Mouse (Mus musculus) forebrain, embryonic 13.5 days (tissue): ENCODE results near the gene Yae1d1. TPM values are rescaled to one million over a fixed set of nuclear protein-coding genes. Genes with fewer than 3 reads are reported as not detected.
"Not testable (repeated sequence)": the region's sequence is repeated elsewhere in the genome, so short reads cannot be mapped to it uniquely, and the experiment has no call there.

Experiments
- ATAC-seq: fragments of 200-750 bp; cut with Nextera tagmentation; 2 replicates; pipeline ENCODE4 v1.8.0; 2017
- H3K27ac ChIP-seq: fragments of 300-500 bp; sonication (generic); 2 replicates; pipeline ENCODE4 v1.5.1; 2015; ENCODE audit warnings: inconsistent platforms, mild to moderate bottlenecking, moderate library complexity
- H3K27me3 ChIP-seq: fragments of 300-500 bp; sonication (generic); 2 replicates; pipeline ENCODE4 v1.6.1; 2015; ENCODE audit warnings: mild to moderate bottlenecking, inconsistent platforms
- H3K36me3 ChIP-seq: fragments of 300-500 bp; sonication (generic); 2 replicates; pipeline ENCODE4 v1.6.1; 2015; ENCODE audit warnings: mild to moderate bottlenecking, inconsistent platforms; ENCODE audit not compliant: poor library complexity, severe bottlenecking
- H3K4me1 ChIP-seq: fragments of 300-500 bp; sonication (generic); 2 replicates; pipeline ENCODE4 v1.6.1; 2015; ENCODE audit warnings: inconsistent platforms
- H3K4me2 ChIP-seq: fragments of 300-500 bp; sonication (generic); 2 replicates; pipeline ENCODE4 v1.6.1; 2015; ENCODE audit warnings: inconsistent platforms, mild to moderate bottlenecking, moderate library complexity
- H3K4me3 ChIP-seq: fragments of 300-500 bp; sonication (generic); 2 replicates; pipeline ENCODE4 v1.5.1; 2015; ENCODE audit warnings: mild to moderate bottlenecking, inconsistent platforms
- H3K9ac ChIP-seq: fragments of 300-500 bp; sonication (generic); 2 replicates; pipeline ENCODE4 v1.6.1; 2015; ENCODE audit warnings: mild to moderate bottlenecking, inconsistent platforms
- H3K9me3 ChIP-seq: fragments of 300-500 bp; sonication (generic); replicated peaks from 2 replicates; pipeline ENCODE4 v1.6.1; 2016; ENCODE audit warnings: inconsistent platforms
- WGBS: fragments of 180-500 bp; shearing (Covaris S2); methylation state at CpG from one replicate; pipeline ENCODE4 v1.1.7; 2015; 5-methylcytosine and 5-hydroxymethylcytosine counted together
- polyA plus RNA-seq: library from polyadenylated mRNA; unstranded; fragments of >200 nt; fragmentation: Nextera tagmentation; extraction: Ambion mirVana; gene quantifications from 2 replicates; pipeline ENCODE4 v1.2.1, GENCODE M21; 2015

The Yae1d1 gene
- polyA plus RNA-seq, 1 experiment from 2014 or later = 119 TPM

DNA sequence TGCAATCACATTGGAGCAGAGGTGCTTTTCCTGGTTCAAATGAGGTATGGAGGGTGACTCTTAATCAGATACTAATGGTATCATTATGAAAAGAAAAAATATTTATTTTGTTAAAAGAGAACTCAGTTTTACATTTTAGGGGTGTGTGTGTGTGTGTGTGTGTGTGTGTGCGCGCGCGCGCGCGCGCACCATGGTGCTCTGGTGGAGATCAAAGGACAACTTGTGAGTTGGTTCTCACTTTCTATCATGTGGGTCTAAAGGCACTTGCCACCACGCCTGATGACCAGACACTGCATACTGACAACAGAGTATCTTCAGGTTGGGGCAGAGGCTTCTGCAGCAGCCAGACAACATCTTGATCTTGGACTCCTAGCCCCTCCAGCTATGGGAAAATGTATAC lies 18.4 kb downstream of the Yae1d1 start:
- no peak overlapping the region for H3K9ac ChIP-seq
- H3K4me1 ChIP-seq = no peaks in the 10 kb centered on the region
- H3K27me3 ChIP-seq = no peaks in the 10 kb centered on the region
- no peak overlapping the region for H3K27ac ChIP-seq
- 94% methylated on average over 9 of the region's 9 CpGs for WGBS
- no peak for ATAC-seq
- H3K36me3 ChIP-seq = no peaks in the 10 kb centered on the region
- no peak overlapping the region for H3K4me3 ChIP-seq
- 0 out of 2 replicates have a peak, but pooled peaks cover 3% of the 10 kb centered on the region for H3K9me3 ChIP-seq
- H3K4me2 ChIP-seq = no peak overlapping the region

GRCm38 (mm10) chr13:17960613-17961012 lies 32.5 kb downstream of the Yae1d1 start:
- H3K36me3 ChIP-seq = no peaks in the 10 kb centered on the region
- no peak overlapping the region for H3K4me2 ChIP-seq
- no peaks in the 10 kb centered on the region for H3K4me1 ChIP-seq
- WGBS = 82% methylated on average over 7 of the region's 7 CpGs
- no peak overlapping the region for H3K27ac ChIP-seq
- no peaks in the 10 kb centered on the region for H3K9me3 ChIP-seq
- ATAC-seq = no peak
- H3K4me3 ChIP-seq = no peak overlapping the region
- H3K9ac ChIP-seq = no peak overlapping the region
- H3K27me3 ChIP-seq = no peaks in the 10 kb centered on the region

DNA sequence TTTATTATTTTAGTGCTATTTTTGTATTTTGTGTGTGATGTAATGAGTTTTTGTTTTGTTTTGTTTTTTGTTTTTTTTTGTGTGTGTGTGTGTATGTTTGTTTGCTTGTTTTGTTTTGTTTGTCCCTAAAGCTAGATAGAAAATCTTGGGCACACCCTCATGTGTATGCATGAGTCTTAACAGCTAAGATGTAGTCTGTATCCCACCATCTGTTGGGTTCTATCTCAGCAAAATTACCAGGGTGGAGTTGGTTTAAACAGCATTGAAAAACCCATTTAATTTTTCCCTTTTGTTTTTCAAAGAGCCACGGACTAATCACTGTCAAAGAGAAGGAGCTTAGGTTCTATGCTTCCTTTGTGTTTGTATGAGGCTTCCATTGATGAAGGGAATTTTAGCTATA lies 38.9 kb downstream of the Yae1d1 start:
- 25% methylated on average over 1 of the region's 1 CpGs for WGBS
- Histone ChIP-seq H3K27ac (no peak overlapping the region), H3K4me2 (no peak overlapping the region), H3K9ac (no peak overlapping the region), H3K4me1 (no peaks in the 10 kb centered on the region), H3K36me3 (no peaks in the 10 kb centered on the region), H3K27me3 (no peaks in the 10 kb centered on the region), H3K4me3 (no peak overlapping the region), H3K9me3 (no peaks in the 10 kb centered on the region)
- ATAC-seq = peak; percentile 83

- not testable (repeated sequence) for H3K4me1 ChIP-seq, H3K9me3 ChIP-seq, H3K4me3 ChIP-seq, H3K27me3 ChIP-seq, H3K4me2 ChIP-seq, H3K9ac ChIP-seq, ATAC-seq, H3K27ac ChIP-seq, H3K36me3 ChIP-seq
- WGBS = 92% methylated on average over 8 of the region's 8 CpGs
These were observed 42.6 kb downstream of the Yae1d1 start for GRCm38 (mm10) chr13:17950581-17950980.

DNA sequence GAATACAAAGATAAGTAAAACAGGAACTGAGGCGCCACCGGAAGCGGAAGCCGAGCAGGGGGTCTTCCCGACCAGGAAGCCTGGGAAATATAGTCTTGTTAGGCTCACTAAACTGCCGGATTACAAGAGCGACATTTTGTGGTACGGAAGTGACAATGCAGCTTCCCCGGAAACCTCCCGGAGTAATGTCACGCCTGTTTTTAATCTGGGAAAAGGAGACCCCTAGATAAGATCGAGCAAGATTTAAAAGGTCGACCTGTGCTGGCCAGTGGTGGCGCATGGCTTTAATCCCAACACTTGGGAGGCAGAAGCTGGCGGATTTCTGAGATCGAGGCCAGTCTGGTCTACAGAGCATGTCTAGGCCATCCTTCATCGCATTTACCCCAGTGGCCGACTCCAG lies 43.6 kb downstream of the Yae1d1 start:
- Histone ChIP-seq H3K4me1 (no peaks in the 10 kb centered on the region; the same call in 1 of the 2 replicates), H3K4me3 (no peak overlapping the region), H3K27me3 (0 out of 2 replicates have a peak, but pooled peaks cover 2% of the 10 kb centered on the region), H3K4me2 (no peak overlapping the region), H3K36me3 (no peaks in the 10 kb centered on the region), H3K27ac (no peak overlapping the region), H3K9me3 (no peaks in the 10 kb centered on the region), H3K9ac (no peak overlapping the region)
- WGBS = 83% methylated on average over 18 of the region's 18 CpGs
- ATAC-seq = no peak

- Histone ChIP-seq H3K9ac (peak within 1 kb of the TSS; percentile 94), H3K4me2 (peak within 1 kb of the TSS; percentile 80), H3K9me3 (no peaks in the 10 kb centered on the region), H3K27ac (peak within 1 kb of the TSS; percentile 90), H3K4me1 (peaks cover 18% of the 10 kb centered on the region), H3K36me3 (no peaks in the 10 kb centered on the region), H3K27me3 (0 out of 2 replicates have a peak, but pooled peaks cover 2% of the 10 kb centered on the region), H3K4me3 (peak within 1 kb of the TSS; percentile 93)
- peak; percentile 100 for ATAC-seq
- WGBS = 10% methylated on average over 58 of the region's 69 CpGs
These were observed 48.9 kb downstream of the Yae1d1 start, which contains the start of gene Rala for GRCm38 (mm10) chr13:17944078-17944917. Rala (minus strand) TSS chr13:17944239.

- Histone ChIP-seq H3K36me3 (no peaks in the 10 kb centered on the region), H3K4me3 (peak overlapping the region; percentile 93), H3K4me2 (peak overlapping the region; percentile 80), H3K27me3 (0 out of 2 replicates have a peak, but pooled peaks cover 2% of the 10 kb centered on the region), H3K9ac (peak overlapping the region; percentile 94), H3K27ac (peak overlapping the region; percentile 90), H3K4me1 (peaks cover 18% of the 10 kb centered on the region), H3K9me3 (no peaks in the 10 kb centered on the region)
- peak; percentile 79 for ATAC-seq
- WGBS = under 1% methylated on average over 69 of the region's 70 CpGs
These were observed 49.7 kb downstream of the Yae1d1 start for GRCm38 (mm10) chr13:17943306-17944077.

- H3K4me3 ChIP-seq = no peak overlapping the region
- WGBS = 86% methylated on average over 6 of the region's 6 CpGs
- H3K27me3 ChIP-seq = no peaks in the 10 kb centered on the region
- no peaks in the 10 kb centered on the region for H3K36me3 ChIP-seq
- no peaks in the 10 kb centered on the region for H3K9me3 ChIP-seq
- no peak overlapping the region for H3K27ac ChIP-seq
- ATAC-seq = no peak
- H3K9ac ChIP-seq = no peak overlapping the region; the same call in 1 of the 2 replicates
- H3K4me1 ChIP-seq = peaks cover 18% of the 10 kb centered on the region
- peak overlapping the region; percentile 32; the same call in 1 of the 2 replicates for H3K4me2 ChIP-seq
These were observed 50.8 kb downstream of the Yae1d1 start for GRCm38 (mm10) chr13:17942338-17942737.

Other genes with a start within 250 kb of the Yae1d1 start
- gene Cdk13, start 188.3 kb downstream of the Yae1d1 start, polyA plus RNA-seq = 15.0 and 16.6 TPM in 2 replicates
- gene Rala, start 49.1 kb downstream of the Yae1d1 start, polyA plus RNA-seq = 177 and 187 TPM in 2 replicates